Mouse (Mus musculus): ENCODE measurements around the gene Peli1. TPM values are rescaled to one million over a fixed set of nuclear protein-coding genes. Genes with fewer than 3 reads are reported as not detected.
A peak's percentile ranks its signal among the peaks of the same experiment; 100 is the strongest.
"Not testable (repeated sequence)": the region's sequence is repeated elsewhere in the genome, so short reads cannot be mapped to it uniquely, and the experiment has no call there.

The Peli1 gene
- polyA plus RNA-seq, 1 experiment: not detected

- Histone ChIP-seq H3K27ac (ENCODE audit: insufficient read depth, low read depth, low read length) (no peak overlapping the region), H3K4me3 (ENCODE audit: insufficient read depth, low read depth, low read length) (no peak overlapping the region), H3K4me1 (ENCODE audit: control insufficient read depth, insufficient read depth, low read length) (no peaks in the 10 kb centered on the region)
- 48% methylated on average over 4 of the region's 4 CpGs for WGBS
- no peak for TF ChIP-seq POLR2A (IDR thresholded peaks at IDR 0.05; ENCODE audit: insufficient read depth, low read depth, low read length)
- no peak for TF ChIP-seq CTCF (IDR thresholded peaks at IDR 0.05; ENCODE audit: insufficient read depth, low read depth, low read length)
These were observed 66.5 kb downstream of the Peli1 start for GRCm38 (mm10) chr11:21157595-21157994.

GRCm38 (mm10) chr11:21162093-21162492 lies 71.0 kb downstream of the Peli1 start:
- TF ChIP-seq POLR2A (IDR thresholded peaks at IDR 0.05; ENCODE audit: insufficient read depth, low read depth, low read length) (no peak), CTCF (IDR thresholded peaks at IDR 0.05; ENCODE audit: insufficient read depth, low read depth, low read length) (no peak)
- WGBS: 61% methylated on average over 5 of the region's 5 CpGs
- Histone ChIP-seq H3K27ac (ENCODE audit: insufficient read depth, low read depth, low read length) (0 out of 2 replicates have a peak overlapping the region, but pooled peaks have one; percentile 5), H3K4me3 (ENCODE audit: insufficient read depth, low read depth, low read length) (no peak overlapping the region), H3K4me1 (ENCODE audit: control insufficient read depth, insufficient read depth, low read length) (peaks cover 5% of the 10 kb centered on the region)

GRCm38 (mm10) chr11:21163143-21163542 lies 72.1 kb downstream of the Peli1 start:
- Histone ChIP-seq H3K4me1 (ENCODE audit: control insufficient read depth, insufficient read depth, low read length) (peaks cover 5% of the 10 kb centered on the region), H3K27ac (ENCODE audit: insufficient read depth, low read depth, low read length) (no peak overlapping the region), H3K4me3 (ENCODE audit: insufficient read depth, low read depth, low read length) (no peak overlapping the region)
- no peak for TF ChIP-seq POLR2A (IDR thresholded peaks at IDR 0.05; ENCODE audit: insufficient read depth, low read depth, low read length)
- TF ChIP-seq CTCF (IDR thresholded peaks at IDR 0.05; ENCODE audit: insufficient read depth, low read depth, low read length): no peak
- WGBS: 66% methylated on average over 7 of the region's 7 CpGs

GRCm38 (mm10) chr11:21163673-21164072 lies 72.6 kb downstream of the Peli1 start:
- Histone ChIP-seq H3K4me3 (ENCODE audit: insufficient read depth, low read depth, low read length) (no peak overlapping the region), H3K27ac (ENCODE audit: insufficient read depth, low read depth, low read length) (no peak overlapping the region), H3K4me1 (ENCODE audit: control insufficient read depth, insufficient read depth, low read length) (peaks cover 5% of the 10 kb centered on the region)
- TF ChIP-seq CTCF (IDR thresholded peaks at IDR 0.05; ENCODE audit: insufficient read depth, low read depth, low read length) (no peak), POLR2A (IDR thresholded peaks at IDR 0.05; ENCODE audit: insufficient read depth, low read depth, low read length) (no peak)
- 12% methylated on average over 5 of the region's 5 CpGs for WGBS

- no peak overlapping the region for H3K4me3 ChIP-seq (ENCODE audit: insufficient read depth, low read depth, low read length)
- peaks cover 5% of the 10 kb centered on the region for H3K4me1 ChIP-seq (ENCODE audit: control insufficient read depth, insufficient read depth, low read length)
- no peak overlapping the region for H3K27ac ChIP-seq (ENCODE audit: insufficient read depth, low read depth, low read length)
- WGBS: 56% methylated on average over 8 of the region's 8 CpGs
- TF ChIP-seq CTCF (IDR thresholded peaks at IDR 0.05; ENCODE audit: insufficient read depth, low read depth, low read length) (no peak), POLR2A (IDR thresholded peaks at IDR 0.05; ENCODE audit: insufficient read depth, low read depth, low read length) (no peak)
These were observed 73.4 kb downstream of the Peli1 start for GRCm38 (mm10) chr11:21164312-21164993.

GRCm38 (mm10) chr11:21164994-21165560 lies 74.0 kb downstream of the Peli1 start:
- Histone ChIP-seq H3K4me1 (ENCODE audit: control insufficient read depth, insufficient read depth, low read length) (peaks cover 5% of the 10 kb centered on the region), H3K4me3 (ENCODE audit: insufficient read depth, low read depth, low read length) (no peak overlapping the region), H3K27ac (ENCODE audit: insufficient read depth, low read depth, low read length) (no peak overlapping the region)
- no peak for TF ChIP-seq POLR2A (IDR thresholded peaks at IDR 0.05; ENCODE audit: insufficient read depth, low read depth, low read length)
- no peak for TF ChIP-seq CTCF (IDR thresholded peaks at IDR 0.05; ENCODE audit: insufficient read depth, low read depth, low read length)
- 77% methylated on average over 4 of the region's 4 CpGs for WGBS

- no peak overlapping the region for H3K4me3 ChIP-seq (ENCODE audit: insufficient read depth, low read depth, low read length)
- whole genome bisulfite sequencing: 100% methylated on average over 2 of the region's 2 CpGs
- H3K27ac ChIP-seq (ENCODE audit: insufficient read depth, low read depth, low read length): no peak overlapping the region
- H3K4me1 ChIP-seq (ENCODE audit: control insufficient read depth, insufficient read depth, low read length): peaks cover 5% of the 10 kb centered on the region
- TF ChIP-seq POLR2A (IDR thresholded peaks at IDR 0.05; ENCODE audit: insufficient read depth, low read depth, low read length) (no peak), CTCF (IDR thresholded peaks at IDR 0.05; ENCODE audit: insufficient read depth, low read depth, low read length) (no peak)
These were observed 75.5 kb downstream of the Peli1 start for GRCm38 (mm10) chr11:21166495-21167096.

GRCm38 (mm10) chr11:21168828-21169607 lies 77.9 kb downstream of the Peli1 start:
- 35% methylated on average over 6 of the region's 6 CpGs for WGBS
- Histone ChIP-seq H3K27ac (ENCODE audit: insufficient read depth, low read depth, low read length) (no peak overlapping the region), H3K4me3 (ENCODE audit: insufficient read depth, low read depth, low read length) (no peak overlapping the region), H3K4me1 (ENCODE audit: control insufficient read depth, insufficient read depth, low read length) (peaks cover 2% of the 10 kb centered on the region)
- TF ChIP-seq CTCF (IDR thresholded peaks at IDR 0.05; ENCODE audit: insufficient read depth, low read depth, low read length): no peak
- TF ChIP-seq POLR2A (IDR thresholded peaks at IDR 0.05; ENCODE audit: insufficient read depth, low read depth, low read length): no peak

GRCm38 (mm10) chr11:21169608-21169860 lies 78.4 kb downstream of the Peli1 start:
- H3K27ac ChIP-seq (ENCODE audit: insufficient read depth, low read depth, low read length); H3K4me3 ChIP-seq (ENCODE audit: insufficient read depth, low read depth, low read length); H3K4me1 ChIP-seq (ENCODE audit: control insufficient read depth, insufficient read depth, low read length): not testable (repeated sequence)
- WGBS: 94% methylated on average over 1 of the region's 1 CpGs

Data from olfactory bulb, adult 2 months (tissue).